Mouse (Mus musculus): Measurements from ENCODE around the gene Ppm1k.
"Not testable (repeated sequence)": the region's sequence is repeated elsewhere in the genome, so short reads cannot be mapped to it uniquely, and the experiment has no call there.

The Ppm1k gene

GRCm38 (mm10) chr6:57526933-57527332, 8.3 kb downstream of the Ppm1k start:
- TF ChIP-seq NANOG (IDR thresholded peaks at IDR 0.05; ENCODE audit: borderline replicate concordance, low read length) (no peak), CTCF (conservative IDR thresholded peaks at IDR 0.05; ENCODE audit: low read length) (no peak), POU5F1 (IDR thresholded peaks at IDR 0.05; ENCODE audit: borderline replicate concordance, low read length) (no peak)
- Histone ChIP-seq H3K27me3 (ENCODE audit: insufficient read depth, low read length) (no peaks in the 10 kb centered on the region), H3K9me3 (ENCODE audit: low read length) (no peaks in the 10 kb centered on the region), H3K4me3 (replicated peaks; ENCODE audit: low read length) (no peak overlapping the region), H3K4me1 (replicated peaks; ENCODE audit: low read depth, low read length) (no peaks in the 10 kb centered on the region), H3K36me3 (ENCODE audit: insufficient read depth, low read length) (no peaks in the 10 kb centered on the region)

- H3K9me3 ChIP-seq (ENCODE audit: low read length), result no peaks in the 10 kb centered on the region
Measured at GRCm38 (mm10) chr6:57524742-57525141, 10.5 kb downstream of the Ppm1k start.

GRCm38 (mm10) chr6:57520749-57521652, 14.3 kb downstream of the Ppm1k start:
- no peaks in the 10 kb centered on the region for H3K36me3 ChIP-seq (ENCODE audit: insufficient read depth, low read length)
- no peaks in the 10 kb centered on the region for H3K27me3 ChIP-seq (ENCODE audit: insufficient read depth, low read length)
- TF ChIP-seq POU5F1 (IDR thresholded peaks at IDR 0.05; ENCODE audit: borderline replicate concordance, low read length) (no peak), NANOG (IDR thresholded peaks at IDR 0.05; ENCODE audit: borderline replicate concordance, low read length) (no peak), CTCF (conservative IDR thresholded peaks at IDR 0.05; ENCODE audit: low read length) (no peak)
- H3K4me3 ChIP-seq (replicated peaks; ENCODE audit: low read length), result no peak overlapping the region
- H3K9me3 ChIP-seq (ENCODE audit: low read length), result no peaks in the 10 kb centered on the region
- H3K4me1 ChIP-seq (replicated peaks; ENCODE audit: low read depth, low read length), result no peaks in the 10 kb centered on the region

More at GRCm38 (mm10) chr6:57524742-57525141, 10.5 kb downstream of the Ppm1k start:
- no peak overlapping the region for H3K4me3 ChIP-seq (replicated peaks; ENCODE audit: low read length)
- H3K36me3 ChIP-seq (ENCODE audit: insufficient read depth, low read length), result no peaks in the 10 kb centered on the region
- no peaks in the 10 kb centered on the region for H3K4me1 ChIP-seq (replicated peaks; ENCODE audit: low read depth, low read length)
- TF ChIP-seq NANOG (IDR thresholded peaks at IDR 0.05; ENCODE audit: borderline replicate concordance, low read length) (no peak), POU5F1 (IDR thresholded peaks at IDR 0.05; ENCODE audit: borderline replicate concordance, low read length) (no peak), CTCF (conservative IDR thresholded peaks at IDR 0.05; ENCODE audit: low read length) (no peak)
- no peaks in the 10 kb centered on the region for H3K27me3 ChIP-seq (ENCODE audit: insufficient read depth, low read length)

GRCm38 (mm10) chr6:57514035-57514374, 21.3 kb downstream of the Ppm1k start:
- no peak overlapping the region for H3K4me3 ChIP-seq (replicated peaks; ENCODE audit: low read length)
- H3K4me1 ChIP-seq (replicated peaks; ENCODE audit: low read depth, low read length), result no peaks in the 10 kb centered on the region
- H3K36me3 ChIP-seq (ENCODE audit: insufficient read depth, low read length), result no peaks in the 10 kb centered on the region
- TF ChIP-seq POU5F1 (IDR thresholded peaks at IDR 0.05; ENCODE audit: borderline replicate concordance, low read length), result no peak
- no peak for TF ChIP-seq NANOG (IDR thresholded peaks at IDR 0.05; ENCODE audit: borderline replicate concordance, low read length)
- TF ChIP-seq CTCF (conservative IDR thresholded peaks at IDR 0.05; ENCODE audit: low read length), result no peak
- H3K27me3 ChIP-seq (ENCODE audit: insufficient read depth, low read length), result no peaks in the 10 kb centered on the region
- no peaks in the 10 kb centered on the region for H3K9me3 ChIP-seq (ENCODE audit: low read length)

- no peak overlapping the region for H3K4me3 ChIP-seq (replicated peaks; ENCODE audit: low read length)
- TF ChIP-seq POU5F1 (IDR thresholded peaks at IDR 0.05; ENCODE audit: borderline replicate concordance, low read length), result no peak
- TF ChIP-seq CTCF (conservative IDR thresholded peaks at IDR 0.05; ENCODE audit: low read length), result no peak
- TF ChIP-seq NANOG (IDR thresholded peaks at IDR 0.05; ENCODE audit: borderline replicate concordance, low read length), result no peak
- no peaks in the 10 kb centered on the region for H3K36me3 ChIP-seq (ENCODE audit: insufficient read depth, low read length)
- H3K9me3 ChIP-seq (ENCODE audit: low read length), result no peaks in the 10 kb centered on the region
- H3K27me3 ChIP-seq (ENCODE audit: insufficient read depth, low read length), result no peaks in the 10 kb centered on the region
- H3K4me1 ChIP-seq (replicated peaks; ENCODE audit: low read depth, low read length), result no peaks in the 10 kb centered on the region
Measured at GRCm38 (mm10) chr6:57513351-57514034, 21.8 kb downstream of the Ppm1k start.

GRCm38 (mm10) chr6:57511899-57512298, 23.4 kb downstream of the Ppm1k start:
- H3K9me3 ChIP-seq (ENCODE audit: low read length), result no peaks in the 10 kb centered on the region
- no peak overlapping the region for H3K4me3 ChIP-seq (replicated peaks; ENCODE audit: low read length)
- no peaks in the 10 kb centered on the region for H3K4me1 ChIP-seq (replicated peaks; ENCODE audit: low read depth, low read length)
- no peaks in the 10 kb centered on the region for H3K36me3 ChIP-seq (ENCODE audit: insufficient read depth, low read length)
- H3K27me3 ChIP-seq (ENCODE audit: insufficient read depth, low read length), result no peaks in the 10 kb centered on the region
- TF ChIP-seq POU5F1 (IDR thresholded peaks at IDR 0.05; ENCODE audit: borderline replicate concordance, low read length) (no peak), CTCF (conservative IDR thresholded peaks at IDR 0.05; ENCODE audit: low read length) (no peak), NANOG (IDR thresholded peaks at IDR 0.05; ENCODE audit: borderline replicate concordance, low read length) (no peak)

GRCm38 (mm10) chr6:57503662-57504379, 31.4 kb downstream of the Ppm1k start:
- Histone ChIP-seq H3K36me3 (ENCODE audit: insufficient read depth, low read length) (no peaks in the 10 kb centered on the region), H3K4me1 (replicated peaks; ENCODE audit: low read depth, low read length) (no peaks in the 10 kb centered on the region), H3K4me3 (replicated peaks; ENCODE audit: low read length) (no peak overlapping the region), H3K9me3 (ENCODE audit: low read length) (no peaks in the 10 kb centered on the region), H3K27me3 (ENCODE audit: insufficient read depth, low read length) (no peaks in the 10 kb centered on the region)
- TF ChIP-seq CTCF (conservative IDR thresholded peaks at IDR 0.05; ENCODE audit: low read length) (no peak), POU5F1 (IDR thresholded peaks at IDR 0.05; ENCODE audit: borderline replicate concordance, low read length) (no peak), NANOG (IDR thresholded peaks at IDR 0.05; ENCODE audit: borderline replicate concordance, low read length) (no peak)

GRCm38 (mm10) chr6:57499209-57499608, 36.1 kb downstream of the Ppm1k start:
- Histone ChIP-seq H3K36me3 (ENCODE audit: insufficient read depth, low read length) (no peaks in the 10 kb centered on the region), H3K27me3 (ENCODE audit: insufficient read depth, low read length) (no peaks in the 10 kb centered on the region), H3K9me3 (ENCODE audit: low read length) (no peaks in the 10 kb centered on the region), H3K4me3 (replicated peaks; ENCODE audit: low read length) (no peak overlapping the region), H3K4me1 (replicated peaks; ENCODE audit: low read depth, low read length) (no peaks in the 10 kb centered on the region)
- TF ChIP-seq CTCF (conservative IDR thresholded peaks at IDR 0.05; ENCODE audit: low read length) (no peak), POU5F1 (IDR thresholded peaks at IDR 0.05; ENCODE audit: borderline replicate concordance, low read length) (no peak), NANOG (IDR thresholded peaks at IDR 0.05; ENCODE audit: borderline replicate concordance, low read length) (no peak)

GRCm38 (mm10) chr6:57468161-57468560, 67.1 kb downstream of the Ppm1k start:
- not testable (repeated sequence) for H3K4me1 ChIP-seq (replicated peaks; ENCODE audit: low read depth, low read length); H3K27me3 ChIP-seq (ENCODE audit: insufficient read depth, low read length); H3K36me3 ChIP-seq (ENCODE audit: insufficient read depth, low read length); H3K4me3 ChIP-seq (replicated peaks; ENCODE audit: low read length); H3K9me3 ChIP-seq (ENCODE audit: low read length)
